Mouse (Mus musculus) ES-E14 (cell line): Measurements from ENCODE around the gene Malsu1. TPM values are rescaled to one million over a fixed set of nuclear protein-coding genes. Genes with fewer than 3 reads are reported as not detected.

Source experiments
- DNase-seq: peaks from one replicate; pipeline ENCODE4 v3.0.0-alpha.2; 2013; ENCODE audit warnings: low read depth, low spot score
- H3K27ac ChIP-seq: 2 replicates; pipeline ENCODE4 v1.5.1; 2012; ENCODE audit warnings: low read depth, mild to moderate bottlenecking, low read length, moderate library complexity, mixed read lengths; ENCODE audit not compliant: poor library complexity, insufficient read depth, severe bottlenecking
- H3K36me3 ChIP-seq: 2 replicates; pipeline ENCODE4 v1.6.1; 2012; ENCODE audit warnings: mild to moderate bottlenecking, low read length, moderate library complexity, mixed read lengths; ENCODE audit not compliant: control insufficient read depth, poor library complexity, insufficient read depth, severe bottlenecking
- H3K4me1 ChIP-seq, 2 experiments: fragments of 150-350 bp in 1 of 2; sonication (generic) in 1 of 2; 2 replicates each; pipeline ENCODE4 v1.6.1; 2012; ENCODE audit warnings: low read length in 2 of 2, mild to moderate bottlenecking in 1 of 2, mixed read lengths in 1 of 2; ENCODE audit not compliant: control insufficient read depth in 2 of 2, insufficient read depth in 2 of 2, poor library complexity in 1 of 2
- H3K4me3 ChIP-seq, 2 experiments: fragments of 150-350 bp in 1 of 2; sonication (generic) in 1 of 2; 2 replicates each; pipeline ENCODE4 v1.5.1; 2012; ENCODE audit warnings: low read length in 2 of 2, low read depth in 1 of 2, mild to moderate bottlenecking in 1 of 2, mixed read lengths in 1 of 2; ENCODE audit not compliant: insufficient read depth in 1 of 2, poor library complexity in 1 of 2, severe bottlenecking in 1 of 2
- H3K9ac ChIP-seq: 2 replicates; pipeline ENCODE4 v1.6.1; 2012; ENCODE audit warnings: low read depth, mild to moderate bottlenecking, low read length, mixed read lengths; ENCODE audit not compliant: poor library complexity, insufficient read depth, severe bottlenecking
- H3K9me3 ChIP-seq: fragments of 150-350 bp; sonication (generic); 2 replicates; pipeline ENCODE4 v1.6.1; 2012; ENCODE audit warnings: low read depth, mild to moderate bottlenecking, low read length; ENCODE audit not compliant: control insufficient read depth, insufficient read depth
- CHD2 ChIP-seq: IDR thresholded peaks from 2 replicates; pipeline ENCODE4 v1.6.1; 2014; ENCODE audit warnings: mild to moderate bottlenecking, low read depth, low read length, inconsistent platforms
- HCFC1 ChIP-seq: IDR thresholded peaks from 2 replicates; pipeline ENCODE4 v1.6.1; 2012; ENCODE audit warnings: low read length, inconsistent platforms, borderline replicate concordance; ENCODE audit not compliant: insufficient read depth
- MAFK ChIP-seq: IDR thresholded peaks from 2 replicates; pipeline ENCODE4 v1.6.1; 2014; ENCODE audit warnings: mild to moderate bottlenecking, low read depth, low read length, inconsistent platforms; ENCODE audit not compliant: insufficient read depth
- ZC3H11A ChIP-seq: IDR thresholded peaks from 2 replicates; pipeline ENCODE4 v1.6.1; 2012; ENCODE audit warnings: low read depth, mild to moderate bottlenecking, inconsistent platforms, low read length, borderline replicate concordance
- ZNF384 ChIP-seq: IDR thresholded peaks from 2 replicates; pipeline ENCODE4 v1.6.1; 2012; ENCODE audit warnings: low read depth, low read length, inconsistent platforms
- in situ Hi-C, 2 experiments: fragments of 600-800 bp; cut with MboI; formaldehyde crosslinking; loops; one replicate each; pipeline ENCODE4 v1.15.1; 2025; ENCODE audit warnings: low sequenced_read_pairs in 2 of 2, inconsistent platforms in 1 of 2; ENCODE audit not compliant: unreplicated experiment in 2 of 2
- total RNA-seq: library from RNA; depleted of rRNA; stranded (reverse); fragments of 300-350 nt; gene quantifications from 2 replicates; pipeline ENCODE4 v1.2.3, GENCODE M21; 2012

Gene Malsu1
- total RNA-seq, 1 experiment = 28.8 TPM

GRCm38 (mm10) chr6:49096933-49097461 is 23.4 kb downstream of the Malsu1 start:
- Histone ChIP-seq H3K4me3 (no peak overlapping the region), H3K27ac (no peak overlapping the region), H3K36me3 (peaks cover 16% of the 10 kb centered on the region; the same call in 1 of the 2 replicates), H3K4me1 (peaks cover 18 to 19% of the 10 kb centered on the region in 2 experiments), H3K9ac (no peak overlapping the region), H3K9me3 (no peaks in the 10 kb centered on the region)
- TF ChIP-seq ZNF384 (no peak), ZC3H11A (no peak), CHD2 (no peak), HCFC1 (no peak), MAFK (no peak)
- no peak for DNase-seq
- in situ Hi-C loops = no loop called here

GRCm38 (mm10) chr6:49097596-49098110 is 24.1 kb downstream of the Malsu1 start:
- in situ Hi-C loops = no loop called here
- TF ChIP-seq MAFK (no peak), CHD2 (no peak)
- H3K9ac ChIP-seq = no peak overlapping the region
- H3K4me1 ChIP-seq = peaks cover 18 to 19% of the 10 kb centered on the region in 2 experiments
- H3K9me3 ChIP-seq = no peaks in the 10 kb centered on the region
- DNase-seq = no peak
- no peak overlapping the region for H3K27ac ChIP-seq
- H3K4me3 ChIP-seq = no peak overlapping the region
- H3K36me3 ChIP-seq = peaks cover 14% of the 10 kb centered on the region; the same call in 1 of the 2 replicates

GRCm38 (mm10) chr6:49099086-49099485 is 25.5 kb downstream of the Malsu1 start:
- Histone ChIP-seq H3K27ac (peak overlapping the region; percentile 38; the same call in 1 of the 2 replicates), H3K9me3 (no peaks in the 10 kb centered on the region), H3K4me1 (peaks cover 18 to 19% of the 10 kb centered on the region in 2 experiments), H3K4me3 (no peak overlapping the region), H3K36me3 (peaks cover 15% of the 10 kb centered on the region; the same call in 1 of the 2 replicates), H3K9ac (no peak overlapping the region)
- TF ChIP-seq MAFK (no peak), HCFC1 (peak; percentile 46; the same call in 1 of the 2 replicates)
- in situ Hi-C loops = no loop called here
- DNase-seq = peak; percentile 73

- H3K9ac ChIP-seq = no peak overlapping the region
- DNase-seq = no peak
- in situ Hi-C loops = no loop called here
- no peaks in the 10 kb centered on the region for H3K4me1 ChIP-seq
- TF ChIP-seq HCFC1 (no peak), ZC3H11A (no peak)
- H3K4me3 ChIP-seq = no peak overlapping the region
- no peaks in the 10 kb centered on the region for H3K9me3 ChIP-seq
- H3K36me3 ChIP-seq = peaks cover 8% of the 10 kb centered on the region; the same call in 1 of the 2 replicates
- H3K27ac ChIP-seq = no peak overlapping the region
These were observed 33.3 kb downstream of the Malsu1 start for GRCm38 (mm10) chr6:49106746-49107500.

GRCm38 (mm10) chr6:49109196-49109595 is 35.6 kb downstream of the Malsu1 start:
- TF ChIP-seq ZC3H11A (no peak), HCFC1 (no peak), CHD2 (no peak), MAFK (no peak), ZNF384 (no peak)
- H3K9me3 ChIP-seq = no peaks in the 10 kb centered on the region
- H3K9ac ChIP-seq = no peak overlapping the region
- no peak overlapping the region for H3K4me3 ChIP-seq
- no peak overlapping the region for H3K27ac ChIP-seq
- no peaks in the 10 kb centered on the region for H3K4me1 ChIP-seq
- in situ Hi-C loops = no loop called here
- peaks cover 6% of the 10 kb centered on the region; the same call in 1 of the 2 replicates for H3K36me3 ChIP-seq
- no peak for DNase-seq
